Mouse (Mus musculus) liver, embryonic 14.5 days (tissue): ENCODE measurements around the gene Rin3.

Source experiments
- CTCF ChIP-seq: IDR thresholded peaks from 2 replicates; pipeline ENCODE4 v1.5.1; 2016; ENCODE audit warnings: antibody characterized with exemption, low read depth, control low read depth
- EP300 ChIP-seq: IDR thresholded peaks from 2 replicates; pipeline ENCODE4 v1.6.1; 2016; ENCODE audit warnings: antibody characterized with exemption, low read depth

GRCm38 (mm10) chr12:102266433-102266832, 16.4 kb upstream of the Rin3 start:
- TF ChIP-seq CTCF = no peak
- no peak for TF ChIP-seq EP300
